Mouse (Mus musculus): ENCODE data around the gene Rars.
A peak's percentile ranks its signal among the peaks of the same experiment; 100 is the strongest.

Gene Rars

DNA sequence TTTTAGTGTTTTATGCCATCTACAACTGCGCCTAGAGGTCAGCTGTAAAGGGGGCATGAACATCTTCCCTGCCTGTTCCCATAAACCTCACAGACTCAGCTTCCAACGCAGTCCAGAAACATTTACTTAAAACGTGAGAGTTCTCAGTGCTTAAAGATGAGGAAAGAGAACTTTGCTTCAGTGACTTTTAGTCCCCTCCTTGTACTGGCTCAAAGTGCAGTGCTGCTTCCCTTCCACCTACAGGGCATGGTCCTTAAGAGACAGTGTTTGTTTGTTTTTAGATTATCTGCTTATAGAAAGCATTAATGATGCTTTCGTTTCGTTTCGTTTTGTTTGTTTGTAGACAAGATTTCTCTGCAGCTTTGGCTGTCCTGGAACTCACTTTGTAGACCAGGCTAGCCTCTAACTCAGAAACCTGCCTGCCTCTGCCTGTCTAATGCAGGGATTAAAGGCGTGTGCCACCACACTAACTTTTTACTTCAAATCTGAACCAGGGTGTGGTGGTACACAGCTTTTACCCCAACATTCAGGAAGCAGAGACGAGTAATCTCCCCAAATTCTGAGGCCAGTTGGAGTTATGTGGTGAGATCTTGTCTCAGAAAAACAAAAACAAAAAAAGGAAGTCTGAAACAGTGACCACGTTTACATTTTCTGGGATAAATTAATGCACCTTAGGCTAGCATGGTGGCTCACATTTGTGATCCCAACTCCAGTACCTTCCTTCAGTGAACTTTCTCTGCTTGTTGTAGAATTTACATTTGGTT is 63.4 kb downstream of the Rars start:
- DNase-seq (ENCODE audit: extremely low read depth, low read depth, low spot score), result no peak

DNA sequence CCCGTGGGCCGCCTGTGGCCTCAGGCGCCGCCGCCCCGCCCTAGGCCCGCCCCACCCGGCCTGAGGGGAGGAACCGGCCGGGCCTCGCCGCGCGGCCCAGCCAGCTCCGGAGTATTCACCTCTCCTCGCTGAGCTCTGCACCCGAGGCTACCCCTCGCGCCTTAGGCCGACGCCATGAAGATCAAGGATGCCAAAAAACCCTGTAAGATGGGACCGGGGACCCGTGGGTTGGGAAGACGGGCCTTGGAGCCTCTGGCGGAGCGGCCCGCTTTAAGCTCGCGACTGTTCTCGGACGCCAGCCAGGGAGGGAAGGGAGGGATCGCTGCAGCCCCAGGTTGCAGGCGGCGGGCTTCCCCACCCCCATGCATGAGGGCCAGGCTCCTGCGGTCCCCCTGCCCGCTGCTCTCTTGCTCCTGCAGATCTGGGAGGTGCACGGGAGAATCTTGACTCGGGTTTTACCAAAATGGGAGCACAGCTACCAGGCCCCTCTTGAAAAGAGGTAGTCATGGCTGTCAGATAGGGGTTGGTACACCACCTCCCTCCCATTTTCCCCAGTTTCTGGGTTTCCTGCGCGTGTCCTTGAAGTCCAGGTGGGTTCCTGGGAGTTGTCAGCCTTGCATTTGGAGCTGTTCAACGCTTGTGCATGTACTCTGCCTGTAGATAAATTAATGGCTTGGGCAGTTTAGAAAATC is 64.4 kb downstream of the Rars start:
- DNase-seq (ENCODE audit: extremely low read depth, low read depth, low spot score), result no peak

DNA sequence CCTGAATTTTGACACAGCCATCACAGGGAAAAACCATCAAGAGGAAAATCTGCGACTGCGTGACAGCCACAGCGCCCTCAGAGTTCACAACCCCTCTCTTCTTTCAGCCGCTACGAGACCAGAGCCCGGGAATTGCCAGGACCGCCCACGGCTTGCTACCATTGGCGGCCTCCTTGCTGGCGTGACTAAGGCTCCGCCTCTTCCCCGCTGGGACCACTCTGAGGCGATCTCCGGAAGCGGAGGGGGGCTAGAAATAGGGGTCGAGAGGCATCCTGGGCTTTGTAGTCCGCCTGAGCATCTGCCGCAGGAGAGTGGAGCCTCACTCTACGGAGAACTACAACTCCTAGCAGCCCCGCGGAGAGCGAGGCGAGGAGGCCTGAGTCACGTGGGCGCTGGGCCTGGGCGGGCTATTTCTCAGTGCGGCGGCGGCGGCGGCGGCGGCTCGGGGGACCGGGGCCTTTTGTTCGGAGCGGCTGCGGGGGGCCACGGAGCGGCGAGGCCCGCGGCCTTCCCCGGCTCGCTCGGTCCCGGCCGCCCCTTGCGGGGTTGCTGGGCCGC is 65.0 kb downstream of the Rars start, which contains the start of gene Pank3:
Pank3 (plus strand) TSS at position 297 of the 558 bp plus-strand sequence.
- DNase-seq (ENCODE audit: extremely low read depth, low read depth, low spot score), result peak; percentile 95

DNA sequence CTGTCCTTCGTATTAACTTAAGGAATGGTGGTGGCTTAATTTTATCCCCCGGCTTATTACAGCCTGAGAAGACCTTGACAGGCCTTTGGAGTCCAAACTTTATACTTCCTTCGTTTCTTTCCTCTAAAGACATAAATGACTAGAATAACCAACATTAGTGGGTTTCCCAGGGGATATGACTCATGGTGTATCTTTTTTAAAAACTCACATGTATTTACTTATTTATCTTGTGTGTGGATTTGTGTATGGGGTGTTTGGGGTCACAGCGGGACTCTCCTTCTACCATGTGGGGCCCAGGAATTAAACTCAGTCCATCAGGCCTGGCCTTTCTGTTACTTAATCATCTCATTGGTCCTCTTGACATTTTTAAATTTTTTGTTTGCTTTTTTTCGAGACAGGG is 67.5 kb downstream of the Rars start:
- DNase-seq (ENCODE audit: extremely low read depth, low read depth, low spot score), result no peak

DNA sequence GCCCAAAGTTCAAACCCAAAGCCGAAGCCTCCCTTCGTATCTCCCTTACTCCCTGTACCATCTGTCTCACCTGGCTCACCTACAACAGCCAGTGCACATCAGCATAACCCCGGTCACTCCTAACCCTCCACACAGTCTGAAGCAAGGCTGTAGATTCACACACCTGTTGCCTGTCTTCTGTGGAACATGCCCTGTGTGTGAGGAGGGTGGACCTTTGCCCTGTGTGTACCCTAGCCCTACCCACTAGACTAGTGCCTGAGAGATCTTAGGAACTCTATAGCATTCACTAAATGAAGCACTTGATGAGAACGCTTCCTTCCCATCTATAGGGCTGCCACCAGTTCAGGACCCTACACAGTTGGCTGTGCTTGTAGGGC is 73.7 kb downstream of the Rars start:
- DNase-seq (ENCODE audit: extremely low read depth, low read depth, low spot score), result no peak

DNA sequence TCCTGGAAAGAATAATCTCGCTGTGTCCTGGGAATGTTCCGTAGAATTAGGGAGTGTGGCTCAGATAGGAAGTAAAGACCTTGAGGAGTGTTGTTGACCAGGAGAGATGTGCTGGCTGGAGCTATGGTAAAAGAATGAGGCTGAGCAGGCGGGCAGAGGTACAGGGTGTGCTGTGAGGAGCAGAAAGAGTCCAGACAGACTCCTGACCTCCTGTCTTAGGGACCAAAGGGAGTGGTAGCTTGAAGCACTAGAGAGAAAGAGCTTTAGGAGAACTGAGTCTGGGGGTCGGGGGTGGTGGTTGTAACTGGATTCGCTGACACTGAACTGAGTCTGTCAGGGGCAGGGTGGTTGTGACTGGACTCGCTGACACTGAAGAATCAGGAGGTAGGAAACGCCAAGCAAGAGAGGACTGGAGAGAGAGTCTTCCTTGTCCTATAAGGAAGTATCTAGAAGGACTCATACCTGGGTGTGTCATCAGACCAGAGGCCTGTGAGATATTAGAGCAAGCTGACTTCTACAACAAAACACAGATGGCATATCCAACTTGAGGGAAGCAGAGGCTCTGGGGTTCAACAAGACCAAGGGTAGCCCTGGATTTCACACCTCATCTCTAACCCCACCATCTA is 74.2 kb downstream of the Rars start:
- DNase-seq (ENCODE audit: extremely low read depth, low read depth, low spot score), result no peak

Data from fat pad, adult 2 months (tissue).